Mouse (Mus musculus) lung, adult 2 months (tissue): Measurements from ENCODE around the gene Itga9. TPM values are rescaled to one million over a fixed set of nuclear protein-coding genes. Genes with fewer than 3 reads are reported as not detected.

Experiments used
- DNase-seq: peaks from one replicate; pipeline ENCODE4 v3.0.0; 2022
- H3K4me1 ChIP-seq: fragments of 200-500 bp; 2 replicates; pipeline ENCODE4 v1.6.1; 2011; ENCODE audit warnings: low read length; ENCODE audit not compliant: control insufficient read depth, insufficient read depth
- H3K4me3 ChIP-seq: fragments of 200-500 bp; replicated peaks from 2 replicates; pipeline ENCODE3; 2011; ENCODE audit warnings: low read depth, mild to moderate bottlenecking, control low read depth, low read length; ENCODE audit errors: extremely low read depth
- CTCF ChIP-seq: fragments of 200-500 bp; IDR thresholded peaks from 2 replicates; pipeline ENCODE4 v1.5.1; 2011; ENCODE audit warnings: mild to moderate bottlenecking, low read length, control low read depth; ENCODE audit not compliant: insufficient read depth
- POLR2A ChIP-seq: fragments of 200-500 bp; IDR thresholded peaks from 2 replicates; pipeline ENCODE4 v1.6.1; 2011; ENCODE audit warnings: low read depth, mild to moderate bottlenecking, control low read depth, low read length, borderline replicate concordance; ENCODE audit errors: extremely low read depth
- WGBS: fragments of 180-500 bp; shearing (Covaris S2); methylation state at CpG from one replicate; pipeline ENCODE4 v1.1.7; 2018; 5-methylcytosine and 5-hydroxymethylcytosine counted together
- polyA plus RNA-seq: library from polyadenylated mRNA; depleted of rRNA; stranded (reverse); fragments of >200 nt; gene quantifications from 2 replicates; pipeline ENCODE4 v1.2.3, GENCODE M21; 2012

The Itga9 gene
- polyA plus RNA-seq, 1 experiment = 66.2 TPM

GRCm38 (mm10) chr9:118606817-118607371 lies 404 bp downstream of the Itga9 start:
- H3K4me3 ChIP-seq = peak overlapping the region; percentile 85
- TF ChIP-seq POLR2A (no peak), CTCF (no peak)
- peak; percentile 57 for DNase-seq
- 2% methylated on average over 65 of the region's 68 CpGs for WGBS
- peaks cover 10% of the 10 kb centered on the region; the same call in 1 of the 2 replicates for H3K4me1 ChIP-seq

GRCm38 (mm10) chr9:118607701-118608401 lies 1.4 kb downstream of the Itga9 start:
- no peak for TF ChIP-seq POLR2A
- no peak for TF ChIP-seq CTCF
- peak overlapping the region; percentile 85 for H3K4me3 ChIP-seq
- DNase-seq = no peak
- peaks cover 10% of the 10 kb centered on the region; the same call in 1 of the 2 replicates for H3K4me1 ChIP-seq
- WGBS = 40% methylated on average over 16 of the region's 16 CpGs

GRCm38 (mm10) chr9:118608556-118608955 lies 2.1 kb downstream of the Itga9 start:
- TF ChIP-seq CTCF (no peak), POLR2A (no peak)
- Histone ChIP-seq H3K4me3 (no peak overlapping the region), H3K4me1 (peaks cover 10% of the 10 kb centered on the region; the same call in 1 of the 2 replicates)
- WGBS = 58% methylated on average over 4 of the region's 4 CpGs
- DNase-seq = no peak

- DNase-seq = no peak
- Histone ChIP-seq H3K4me3 (no peak overlapping the region), H3K4me1 (peaks cover 10% of the 10 kb centered on the region; the same call in 1 of the 2 replicates)
- 34% methylated on average over 10 of the region's 10 CpGs for WGBS
- TF ChIP-seq CTCF (no peak), POLR2A (no peak)
Measured at GRCm38 (mm10) chr9:118610060-118610459, 3.6 kb downstream of the Itga9 start.

- Histone ChIP-seq H3K4me1 (peaks cover 10% of the 10 kb centered on the region; the same call in 1 of the 2 replicates), H3K4me3 (peak overlapping the region; percentile 35)
- TF ChIP-seq CTCF = no peak
- TF ChIP-seq POLR2A = peak; percentile 77; the same call in 1 of the 2 replicates
- no peak for DNase-seq
- 3% methylated on average over 14 of the region's 14 CpGs for WGBS
Measured at GRCm38 (mm10) chr9:118611111-118611541, 4.6 kb downstream of the Itga9 start.

- H3K4me3 ChIP-seq = no peak overlapping the region
- 47% methylated on average over 20 of the region's 20 CpGs for WGBS
- no peak for TF ChIP-seq CTCF
- 0 out of 2 replicates have a peak, but pooled peaks have one; percentile 4 for TF ChIP-seq POLR2A
- H3K4me1 ChIP-seq = peaks cover 10% of the 10 kb centered on the region; the same call in 1 of the 2 replicates
- DNase-seq = no peak
Measured at GRCm38 (mm10) chr9:118611958-118612581, 5.6 kb downstream of the Itga9 start.

GRCm38 (mm10) chr9:118617237-118617636 lies 10.7 kb downstream of the Itga9 start:
- WGBS = 66% methylated on average over 5 of the region's 5 CpGs
- no peak overlapping the region for H3K4me3 ChIP-seq
- no peaks in the 10 kb centered on the region for H3K4me1 ChIP-seq
- DNase-seq = no peak
- TF ChIP-seq CTCF = no peak
- no peak for TF ChIP-seq POLR2A

- Histone ChIP-seq H3K4me1 (peaks cover 5% of the 10 kb centered on the region), H3K4me3 (no peak overlapping the region)
- DNase-seq = no peak
- 47% methylated on average over 3 of the region's 3 CpGs for WGBS
- TF ChIP-seq POLR2A (no peak), CTCF (no peak)
Measured at GRCm38 (mm10) chr9:118618732-118619250, 12.3 kb downstream of the Itga9 start.

GRCm38 (mm10) chr9:118620807-118621206 lies 14.3 kb downstream of the Itga9 start:
- Histone ChIP-seq H3K4me1 (peaks cover 5% of the 10 kb centered on the region), H3K4me3 (no peak overlapping the region)
- 51% methylated on average over 4 of the region's 4 CpGs for WGBS
- no peak for TF ChIP-seq POLR2A
- no peak for TF ChIP-seq CTCF
- DNase-seq = no peak
